Mouse (Mus musculus): ENCODE measurements around the gene Fos.

GRCm38 (mm10) chr12:85456276-85456675, 17.4 kb upstream of the Fos start:
- no peak for TF ChIP-seq POLR2A (IDR thresholded peaks at IDR 0.05; ENCODE audit: control insufficient read depth, extremely low read depth, insufficient read depth, low read length, poor library complexity)
- no peak for TF ChIP-seq CTCF (IDR thresholded peaks at IDR 0.05; ENCODE audit: borderline replicate concordance, control insufficient read depth, extremely low read depth, insufficient read depth, low read length, poor library complexity)
